Mouse (Mus musculus): ENCODE measurements at regions not wholly inside any gene's neighbourhood (a gene's known extent, or its start where the extent isn't known, plus 50 kb on each side); places are given as distances from the start of the nearest gene placed in this dataset.

- ChIA-PET CTCF (no interaction called here), POLR2A (no interaction called here)
- H3K27me3 ChIP-seq, result no peaks in the 10 kb centered on the region
- DNase-seq (ENCODE audit: low read depth, low spot score) (no peak), ATAC-seq (no peak)
- no peak for TF ChIP-seq CTCF (IDR thresholded peaks at IDR 0.05)
- in situ Hi-C loops (cut with MboI; ENCODE audit: low pct_unique_long_range_greater_than_20kb), result no loop called here
These were observed 616.2 kb downstream of the Pdcd6ip start for GRCm38 (mm10) chr9:113091881-113092280.

- no peak for DNase-seq (ENCODE audit: low read depth, low spot score)
- in situ Hi-C loops (cut with MboI; ENCODE audit: low pct_unique_long_range_greater_than_20kb), result no loop called here
- ATAC-seq, result no peak
- TF ChIP-seq CTCF (IDR thresholded peaks at IDR 0.05), result no peak
- POLR2A ChIA-PET, result no interaction called here
- H3K27me3 ChIP-seq, result no peaks in the 10 kb centered on the region
- CTCF ChIA-PET, result no interaction called here
These were observed 620.3 kb downstream of the Pdcd6ip start for GRCm38 (mm10) chr9:113087786-113088185.

DNA sequence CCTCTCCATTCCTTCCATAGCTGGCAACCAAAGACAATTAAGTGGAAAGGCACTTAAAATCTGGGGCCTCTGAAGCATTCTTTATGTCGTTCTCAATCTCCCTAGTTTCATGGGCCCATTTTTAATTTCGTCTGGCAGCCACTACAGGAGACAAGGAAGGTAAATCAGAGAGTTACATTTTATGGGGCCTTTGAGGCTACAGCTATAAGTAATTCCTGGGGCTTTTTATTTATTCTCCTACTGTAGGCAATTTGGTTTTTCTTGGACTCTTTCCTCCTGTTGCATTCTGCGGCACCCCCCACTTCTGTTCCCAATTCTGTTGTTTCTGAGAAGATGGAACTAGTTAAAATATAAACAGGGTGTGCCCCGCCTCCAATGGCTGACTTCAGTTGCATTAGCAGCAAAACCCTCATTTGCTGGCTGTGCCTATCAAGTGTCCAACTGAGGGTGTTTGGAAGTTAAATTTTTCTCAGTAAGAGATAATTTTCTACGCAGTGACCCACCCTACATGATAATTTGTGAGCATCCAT is 622.7 kb downstream of the Pdcd6ip start:
- no peak for ATAC-seq
- in situ Hi-C loops (cut with MboI; ENCODE audit: low pct_unique_long_range_greater_than_20kb), result no loop called here
- POLR2A ChIA-PET, result no interaction called here
- CTCF ChIA-PET, result no interaction called here
- no peak for TF ChIP-seq CTCF (IDR thresholded peaks at IDR 0.05)
- no peaks in the 10 kb centered on the region for H3K27me3 ChIP-seq
- no peak for DNase-seq (ENCODE audit: low read depth, low spot score)

DNA sequence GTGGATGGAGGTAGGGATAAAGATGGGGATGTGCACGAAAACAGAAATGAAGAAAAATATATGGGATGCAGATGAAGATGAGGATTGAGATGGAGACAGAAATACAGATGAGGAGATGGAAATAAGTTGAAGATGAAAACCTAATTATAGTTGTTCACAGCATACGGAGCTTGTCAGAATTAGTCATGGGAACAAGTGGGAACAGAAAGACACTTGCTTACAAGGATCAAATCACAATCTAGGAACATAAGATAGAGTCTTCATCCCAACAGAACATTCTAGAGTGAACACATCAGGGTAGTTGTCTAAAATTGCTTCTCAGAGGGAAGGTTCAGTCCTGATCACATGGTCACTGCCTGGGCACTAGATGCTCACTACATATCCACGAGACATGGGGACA is 633.2 kb downstream of the Pdcd6ip start:
- DNase-seq (ENCODE audit: low read depth, low spot score), result no peak
- no peak for ATAC-seq
- in situ Hi-C loops (cut with MboI; ENCODE audit: low pct_unique_long_range_greater_than_20kb), result no loop called here

DNA sequence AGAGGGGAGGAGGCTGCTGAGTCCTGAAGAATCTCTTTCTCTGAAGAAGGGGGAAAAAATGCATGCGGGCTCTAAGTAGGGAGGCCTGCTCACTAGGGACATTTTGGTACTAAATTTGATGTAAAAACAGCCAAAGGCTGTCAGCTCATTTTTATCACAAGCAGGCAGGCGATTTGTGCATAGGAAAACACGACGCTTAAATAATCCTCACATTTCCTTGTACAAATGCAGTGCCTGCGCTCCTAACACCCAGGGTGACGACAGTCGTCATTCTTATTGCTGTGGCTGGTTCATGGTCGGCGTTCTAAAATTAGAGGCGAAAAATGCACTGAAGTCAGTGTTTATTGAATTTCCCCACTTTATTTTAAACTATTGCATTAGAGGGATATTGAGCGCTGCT is 650.6 kb downstream of the Pdcd6ip start:
- in situ Hi-C loops (cut with MboI; ENCODE audit: low pct_unique_long_range_greater_than_20kb), result no loop called here
- no peaks in the 10 kb centered on the region for H3K27me3 ChIP-seq
- ChIA-PET CTCF (no interaction called here), POLR2A (no interaction called here)
- ATAC-seq (no peak), DNase-seq (ENCODE audit: low read depth, low spot score) (no peak)
- TF ChIP-seq CTCF (IDR thresholded peaks at IDR 0.05), result no peak

More for the DNA sequence above, 633.2 kb downstream of the Pdcd6ip start:
- CTCF ChIA-PET, result no interaction called here
- H3K27me3 ChIP-seq, result no peaks in the 10 kb centered on the region
- TF ChIP-seq CTCF (IDR thresholded peaks at IDR 0.05), result no peak
- POLR2A ChIA-PET, result no interaction called here

- no peaks in the 10 kb centered on the region for H3K27me3 ChIP-seq
- no peak for TF ChIP-seq CTCF (IDR thresholded peaks at IDR 0.05)
- CTCF ChIA-PET, result no interaction called here
- in situ Hi-C loops (cut with MboI; ENCODE audit: low pct_unique_long_range_greater_than_20kb), result no loop called here
- no peak for DNase-seq (ENCODE audit: low read depth, low spot score)
- POLR2A ChIA-PET, result no interaction called here
- no peak for ATAC-seq
These were observed 663.4 kb downstream of the Pdcd6ip start for GRCm38 (mm10) chr9:113044556-113045178.

DNA sequence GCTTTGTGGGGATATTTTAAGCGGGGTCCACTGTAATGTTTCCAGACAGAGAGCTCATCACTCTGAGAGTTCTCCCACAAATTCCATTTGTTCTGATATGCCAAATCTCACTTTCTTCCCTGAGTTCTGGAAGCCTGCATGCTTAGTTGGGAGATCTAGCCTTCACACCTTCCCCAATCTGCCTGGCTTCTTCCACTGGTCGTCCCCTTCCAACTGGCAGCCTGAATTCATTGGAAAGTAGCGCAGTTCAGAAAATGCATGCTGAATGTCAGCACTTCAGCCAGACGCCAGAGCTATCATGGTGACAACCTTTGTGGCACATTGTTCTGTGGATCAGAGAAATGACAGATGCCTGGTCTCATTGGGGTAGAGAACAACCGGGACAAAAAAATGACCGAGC is 667.2 kb downstream of the Pdcd6ip start:
- in situ Hi-C loops (cut with MboI; ENCODE audit: low pct_unique_long_range_greater_than_20kb), result no loop called here
- TF ChIP-seq CTCF (IDR thresholded peaks at IDR 0.05), result no peak
- no peaks in the 10 kb centered on the region for H3K27me3 ChIP-seq
- CTCF ChIA-PET, result no interaction called here
- ATAC-seq (no peak), DNase-seq (ENCODE audit: low read depth, low spot score) (no peak)
- POLR2A ChIA-PET, result no interaction called here

DNA sequence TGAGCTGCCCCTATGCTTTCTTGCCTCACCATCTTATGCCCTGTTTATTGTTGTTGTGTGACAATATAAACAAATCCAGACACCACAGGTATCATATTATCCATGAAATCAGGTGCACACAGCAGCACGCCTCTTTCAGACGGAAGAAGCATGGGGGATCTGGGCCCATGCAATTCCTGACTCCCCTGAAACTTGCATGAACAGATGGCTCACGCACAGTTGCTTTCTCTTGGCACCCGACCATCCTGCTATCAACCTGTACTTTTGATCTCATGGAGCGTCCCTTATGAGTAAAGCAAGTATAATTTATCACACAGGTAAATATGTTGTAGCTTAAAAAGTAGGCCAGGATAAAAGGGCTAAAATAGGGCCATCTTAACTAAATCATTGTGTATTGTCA is 674.1 kb downstream of the Pdcd6ip start:
- DNase-seq (ENCODE audit: low read depth, low spot score) (no peak), ATAC-seq (no peak)
- no peak for TF ChIP-seq CTCF (IDR thresholded peaks at IDR 0.05)
- ChIA-PET POLR2A (no interaction called here), CTCF (no interaction called here)
- in situ Hi-C loops (cut with MboI; ENCODE audit: low pct_unique_long_range_greater_than_20kb), result no loop called here
- no peaks in the 10 kb centered on the region for H3K27me3 ChIP-seq

DNA sequence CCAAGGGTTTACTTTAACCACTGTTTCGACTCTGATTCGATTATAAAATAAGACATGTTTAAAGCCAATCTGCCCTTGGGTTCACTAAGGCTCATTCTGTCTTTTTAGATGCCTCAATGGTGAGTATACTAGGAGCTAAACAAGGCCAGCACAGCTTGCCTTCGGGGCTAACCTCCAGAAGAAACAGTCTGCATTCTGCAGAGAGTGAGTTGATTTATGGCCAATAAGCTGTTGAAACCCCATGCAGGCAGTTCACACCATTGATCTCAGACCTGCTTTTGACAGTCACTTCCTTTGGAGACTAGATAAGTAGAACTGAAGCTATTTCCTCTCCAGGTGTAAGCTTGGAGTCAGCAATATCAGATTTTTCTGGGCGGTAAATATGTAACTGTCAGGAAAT is 679.0 kb downstream of the Pdcd6ip start:
- CTCF ChIA-PET, result interaction anchor here (1.4 kb wide), 1 partner anchor 19 kb away, joined by 4 read pairs; no protein-coding TSS in a partner anchor
- no peak for DNase-seq (ENCODE audit: low read depth, low spot score)

GRCm38 (mm10) chr9:113026904-113027193 is 681.2 kb downstream of the Pdcd6ip start:
- DNase-seq (ENCODE audit: low read depth, low spot score), result no peak
- TF ChIP-seq CTCF (IDR thresholded peaks at IDR 0.05), result no peak
- ChIA-PET CTCF (no interaction called here), POLR2A (no interaction called here)
- no peaks in the 10 kb centered on the region for H3K27me3 ChIP-seq
- in situ Hi-C loops (cut with MboI; ENCODE audit: low pct_unique_long_range_greater_than_20kb), result no loop called here
- no peak for ATAC-seq

More for the DNA sequence above, 679.0 kb downstream of the Pdcd6ip start:
- POLR2A ChIA-PET, result no interaction called here
- no peak for ATAC-seq
- H3K27me3 ChIP-seq, result no peaks in the 10 kb centered on the region
- in situ Hi-C loops (cut with MboI; ENCODE audit: low pct_unique_long_range_greater_than_20kb), result no loop called here
- no peak for TF ChIP-seq CTCF (IDR thresholded peaks at IDR 0.05)

- no peak for TF ChIP-seq CTCF (IDR thresholded peaks at IDR 0.05)
- ChIA-PET CTCF (no interaction called here), POLR2A (interaction anchor here (0.7 kb wide), 1 partner anchor 542 kb away, joined by 3 read pairs; no protein-coding TSS in a partner anchor)
- ATAC-seq (no peak), DNase-seq (ENCODE audit: low read depth, low spot score) (no peak)
- H3K27me3 ChIP-seq, result no peaks in the 10 kb centered on the region
- in situ Hi-C loops (cut with MboI; ENCODE audit: low pct_unique_long_range_greater_than_20kb), result no loop called here
These were observed 681.8 kb downstream of the Pdcd6ip start for GRCm38 (mm10) chr9:113026096-113026903.
